Mouse (Mus musculus): ENCODE results near the gene Wrap53. TPM values are rescaled to one million over a fixed set of nuclear protein-coding genes. Genes with fewer than 3 reads are reported as not detected.

The Wrap53 gene
- polyA plus RNA-seq, 1 experiment from 2014 or later = 28.3 TPM

- Histone ChIP-seq H3K4me1 (peaks cover 31% of the 10 kb centered on the region), H3K27me3 (peaks cover 25% of the 10 kb centered on the region), H3K4me3 (no peak overlapping the region), H3K36me3 (peaks cover 7% of the 10 kb centered on the region; the same call in 1 of the 2 replicates), H3K9me3 (no peaks in the 10 kb centered on the region), H3K27ac (peak overlapping the region; percentile 52; the same call in 1 of the 2 replicates), H3K4me2 (replicated peaks) (peak overlapping the region; percentile 42), H3K9ac (peak overlapping the region; percentile 27)
- WGBS = 12% methylated on average over 6 of the region's 6 CpGs
- ATAC-seq (ENCODE audit: low FRiP score, low read depth) = peak; percentile 72; the same call in 1 of the 2 replicates
Observed at GRCm38 (mm10) chr11:69600098-69600497, 20.0 kb upstream of the Wrap53 start.

GRCm38 (mm10) chr11:69599436-69599835, 19.4 kb upstream of the Wrap53 start:
- H3K4me1 ChIP-seq = peaks cover 25% of the 10 kb centered on the region
- H3K4me2 ChIP-seq (replicated peaks) = peak overlapping the region; percentile 42
- peaks cover 13% of the 10 kb centered on the region for H3K36me3 ChIP-seq
- peak overlapping the region; percentile 27; the same call in 1 of the 2 replicates for H3K9ac ChIP-seq
- H3K27me3 ChIP-seq = peaks cover 19% of the 10 kb centered on the region
- 7% methylated on average over 9 of the region's 9 CpGs for WGBS
- no peaks in the 10 kb centered on the region for H3K9me3 ChIP-seq
- ATAC-seq (ENCODE audit: low FRiP score, low read depth) = no peak
- H3K27ac ChIP-seq = peak overlapping the region; percentile 52; the same call in 1 of the 2 replicates
- H3K4me3 ChIP-seq = no peak overlapping the region

GRCm38 (mm10) chr11:69594853-69595252, 14.8 kb upstream of the Wrap53 start:
- no peak for ATAC-seq (ENCODE audit: low FRiP score, low read depth)
- peaks cover 8% of the 10 kb centered on the region for H3K4me1 ChIP-seq
- no peak overlapping the region for H3K9ac ChIP-seq
- no peak overlapping the region for H3K27ac ChIP-seq
- no peak overlapping the region for H3K4me2 ChIP-seq (replicated peaks)
- WGBS = 97% methylated on average over 6 of the region's 6 CpGs
- H3K36me3 ChIP-seq = peaks cover 51% of the 10 kb centered on the region
- no peak overlapping the region for H3K4me3 ChIP-seq
- H3K27me3 ChIP-seq = no peaks in the 10 kb centered on the region
- no peaks in the 10 kb centered on the region for H3K9me3 ChIP-seq

- no peaks in the 10 kb centered on the region for H3K4me1 ChIP-seq
- H3K4me3 ChIP-seq = no peak overlapping the region
- 87% methylated on average over 4 of the region's 4 CpGs for WGBS
- H3K4me2 ChIP-seq (replicated peaks) = no peak overlapping the region
- H3K36me3 ChIP-seq = peaks cover 72% of the 10 kb centered on the region
- H3K27ac ChIP-seq = no peak overlapping the region; the same call in 1 of the 2 replicates
- H3K9me3 ChIP-seq = no peaks in the 10 kb centered on the region
- no peak overlapping the region for H3K9ac ChIP-seq
- ATAC-seq (ENCODE audit: low FRiP score, low read depth) = no peak
- no peaks in the 10 kb centered on the region for H3K27me3 ChIP-seq
Observed at GRCm38 (mm10) chr11:69592799-69593198, 12.7 kb upstream of the Wrap53 start.

- Histone ChIP-seq H3K4me1 (no peaks in the 10 kb centered on the region), H3K9ac (no peak overlapping the region), H3K4me3 (no peak overlapping the region), H3K36me3 (peaks cover 79% of the 10 kb centered on the region), H3K9me3 (no peaks in the 10 kb centered on the region), H3K27ac (no peak overlapping the region), H3K4me2 (replicated peaks) (no peak overlapping the region), H3K27me3 (no peaks in the 10 kb centered on the region)
- 82% methylated on average over 7 of the region's 7 CpGs for WGBS
- ATAC-seq (ENCODE audit: low FRiP score, low read depth) = no peak
Observed at GRCm38 (mm10) chr11:69591899-69592637, 12.0 kb upstream of the Wrap53 start.

GRCm38 (mm10) chr11:69591424-69591823, 11.4 kb upstream of the Wrap53 start:
- no peak overlapping the region for H3K4me2 ChIP-seq (replicated peaks)
- H3K27me3 ChIP-seq = no peaks in the 10 kb centered on the region
- H3K9ac ChIP-seq = no peak overlapping the region
- H3K36me3 ChIP-seq = peaks cover 85% of the 10 kb centered on the region
- no peaks in the 10 kb centered on the region for H3K4me1 ChIP-seq
- no peak for ATAC-seq (ENCODE audit: low FRiP score, low read depth)
- 89% methylated on average over 3 of the region's 3 CpGs for WGBS
- H3K27ac ChIP-seq = no peak overlapping the region
- H3K4me3 ChIP-seq = no peak overlapping the region
- no peaks in the 10 kb centered on the region for H3K9me3 ChIP-seq

- Histone ChIP-seq H3K27me3 (no peaks in the 10 kb centered on the region), H3K4me3 (no peak overlapping the region), H3K36me3 (peaks cover 85% of the 10 kb centered on the region), H3K27ac (no peak overlapping the region), H3K9ac (no peak overlapping the region), H3K4me1 (no peaks in the 10 kb centered on the region), H3K9me3 (no peaks in the 10 kb centered on the region), H3K4me2 (replicated peaks) (no peak overlapping the region)
- no peak for ATAC-seq (ENCODE audit: low FRiP score, low read depth)
- WGBS = 91% methylated on average over 8 of the region's 8 CpGs
Observed at GRCm38 (mm10) chr11:69590622-69591021, 10.6 kb upstream of the Wrap53 start.

GRCm38 (mm10) chr11:69589207-69589834, 9.3 kb upstream of the Wrap53 start:
- Histone ChIP-seq H3K9me3 (no peaks in the 10 kb centered on the region), H3K4me3 (no peak overlapping the region), H3K27me3 (no peaks in the 10 kb centered on the region), H3K9ac (no peak overlapping the region), H3K36me3 (peaks cover 77% of the 10 kb centered on the region), H3K4me1 (no peaks in the 10 kb centered on the region), H3K4me2 (replicated peaks) (no peak overlapping the region), H3K27ac (no peak overlapping the region)
- WGBS = 92% methylated on average over 22 of the region's 22 CpGs
- ATAC-seq (ENCODE audit: low FRiP score, low read depth) = no peak

- Histone ChIP-seq H3K27me3 (no peaks in the 10 kb centered on the region), H3K4me1 (peaks cover 15% of the 10 kb centered on the region), H3K27ac (no peak overlapping the region), H3K4me3 (no peak overlapping the region), H3K36me3 (peaks cover 56% of the 10 kb centered on the region), H3K9ac (no peak overlapping the region), H3K9me3 (no peaks in the 10 kb centered on the region), H3K4me2 (replicated peaks) (no peak overlapping the region)
- ATAC-seq (ENCODE audit: low FRiP score, low read depth) = no peak
- WGBS = 81% methylated on average over 7 of the region's 7 CpGs
Observed at GRCm38 (mm10) chr11:69585718-69586325, 5.8 kb upstream of the Wrap53 start.

- no peak overlapping the region for H3K9ac ChIP-seq
- H3K4me3 ChIP-seq = no peak overlapping the region
- H3K36me3 ChIP-seq = peaks cover 47% of the 10 kb centered on the region
- no peak for ATAC-seq (ENCODE audit: low FRiP score, low read depth)
- WGBS = 92% methylated on average over 13 of the region's 13 CpGs
- no peaks in the 10 kb centered on the region for H3K27me3 ChIP-seq
- H3K27ac ChIP-seq = no peak overlapping the region
- H3K4me1 ChIP-seq = peaks cover 15% of the 10 kb centered on the region
- no peaks in the 10 kb centered on the region for H3K9me3 ChIP-seq
- H3K4me2 ChIP-seq (replicated peaks) = no peak overlapping the region
Observed at GRCm38 (mm10) chr11:69584937-69585336, 4.9 kb upstream of the Wrap53 start.

- 79% methylated on average over 7 of the region's 7 CpGs for WGBS
- Histone ChIP-seq H3K4me1 (peaks cover 15% of the 10 kb centered on the region), H3K9ac (no peak overlapping the region)
Observed at GRCm38 (mm10) chr11:69584008-69584407, 4.0 kb upstream of the Wrap53 start.

GRCm38 (mm10) chr11:69582230-69582805, 2.3 kb upstream of the Wrap53 start:
- peak overlapping the region; percentile 87 for H3K4me3 ChIP-seq

More at GRCm38 (mm10) chr11:69584008-69584407, 4.0 kb upstream of the Wrap53 start:
- Histone ChIP-seq H3K4me3 (no peak overlapping the region), H3K27me3 (no peaks in the 10 kb centered on the region), H3K9me3 (no peaks in the 10 kb centered on the region), H3K36me3 (peaks cover 37% of the 10 kb centered on the region), H3K27ac (no peak overlapping the region), H3K4me2 (replicated peaks) (no peak overlapping the region)
- no peak for ATAC-seq (ENCODE audit: low FRiP score, low read depth)

More at GRCm38 (mm10) chr11:69582230-69582805, 2.3 kb upstream of the Wrap53 start:
- Histone ChIP-seq H3K36me3 (peaks cover 21% of the 10 kb centered on the region), H3K4me2 (replicated peaks) (peak overlapping the region; percentile 76), H3K27ac (no peak overlapping the region), H3K4me1 (peaks cover 28% of the 10 kb centered on the region), H3K9ac (peak overlapping the region; percentile 86), H3K27me3 (no peaks in the 10 kb centered on the region), H3K9me3 (no peaks in the 10 kb centered on the region)
- ATAC-seq (ENCODE audit: low FRiP score, low read depth) = no peak
- 70% methylated on average over 9 of the region's 9 CpGs for WGBS
